Mouse (Mus musculus): ENCODE results near the gene Iqgap2.

DNA sequence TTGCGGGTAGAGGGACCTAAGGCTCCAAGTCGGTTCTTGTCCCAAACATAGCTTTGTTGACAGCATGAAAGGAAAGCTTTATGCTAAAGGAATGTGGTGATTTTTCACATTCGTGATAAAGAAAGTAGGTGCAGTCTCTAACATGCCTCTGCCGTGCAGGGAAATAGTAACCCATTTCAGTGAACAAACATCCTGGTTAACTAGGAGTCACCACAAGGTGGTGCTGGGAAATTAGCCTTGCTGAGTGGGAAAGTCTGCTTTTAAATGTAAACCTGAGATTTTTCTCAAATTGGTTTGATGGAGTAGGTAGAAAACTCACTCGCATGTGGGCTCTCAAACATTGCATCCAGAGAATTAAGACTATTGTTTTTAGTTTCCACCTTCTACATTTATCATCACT is 152.1 kb downstream of the Iqgap2 start:
- TF ChIP-seq CTCF (IDR thresholded peaks at IDR 0.05; ENCODE audit: borderline replicate concordance, extremely low read depth, insufficient read depth, insufficient read length) (peak; percentile 46; the same call in 1 of the 2 replicates), POLR2A (IDR thresholded peaks at IDR 0.05; ENCODE audit: borderline replicate concordance, extremely low read depth, insufficient read depth, insufficient read length, poor library complexity, severe bottlenecking) (no peak)

Data from brain, embryonic 14.5 days (tissue).